Mouse (Mus musculus) lung, postnatal 36 days (tissue): ENCODE measurements around the gene Duxf3.
"Not testable (repeated sequence)": the region's sequence is repeated elsewhere in the genome, so short reads cannot be mapped to it uniquely, and the experiment has no call there.

Source experiments
- DNase-seq: peaks from one replicate; pipeline ENCODE4 v3.0.0; 2022; ENCODE audit warnings: mixed read lengths

Gene Duxf3

GRCm38 (mm10) chr10:58221571-58221970 is 10.9 kb downstream of the Duxf3 start:
- DNase-seq: not testable (repeated sequence)

GRCm38 (mm10) chr10:58220726-58221125 is 11.7 kb downstream of the Duxf3 start:
- DNase-seq: no peak

- DNase-seq: no peak
These were observed 15.1 kb downstream of the Duxf3 start for GRCm38 (mm10) chr10:58217366-58217765.

- DNase-seq: no peak
These were observed 17.1 kb downstream of the Duxf3 start for GRCm38 (mm10) chr10:58215353-58215752.

- DNase-seq: no peak
These were observed 17.5 kb downstream of the Duxf3 start for GRCm38 (mm10) chr10:58214934-58215333.

GRCm38 (mm10) chr10:58214497-58214896 is 18.0 kb downstream of the Duxf3 start:
- DNase-seq: no peak

- DNase-seq: no peak
These were observed 20.2 kb downstream of the Duxf3 start for GRCm38 (mm10) chr10:58212230-58212629.

GRCm38 (mm10) chr10:58211213-58211612 is 21.3 kb downstream of the Duxf3 start:
- no peak for DNase-seq

GRCm38 (mm10) chr10:58210514-58210913 is 22.0 kb downstream of the Duxf3 start:
- no peak for DNase-seq

- no peak for DNase-seq
These were observed 22.6 kb downstream of the Duxf3 start for GRCm38 (mm10) chr10:58209710-58210467.

- DNase-seq: no peak
These were observed 25.7 kb downstream of the Duxf3 start for GRCm38 (mm10) chr10:58206639-58207404.

GRCm38 (mm10) chr10:58205986-58206385 is 26.5 kb downstream of the Duxf3 start:
- no peak for DNase-seq
